Mouse (Mus musculus): Measurements from ENCODE around the gene Arnt2.
A peak's percentile ranks its signal among the peaks of the same experiment; 100 is the strongest.

Gene Arnt2

DNA sequence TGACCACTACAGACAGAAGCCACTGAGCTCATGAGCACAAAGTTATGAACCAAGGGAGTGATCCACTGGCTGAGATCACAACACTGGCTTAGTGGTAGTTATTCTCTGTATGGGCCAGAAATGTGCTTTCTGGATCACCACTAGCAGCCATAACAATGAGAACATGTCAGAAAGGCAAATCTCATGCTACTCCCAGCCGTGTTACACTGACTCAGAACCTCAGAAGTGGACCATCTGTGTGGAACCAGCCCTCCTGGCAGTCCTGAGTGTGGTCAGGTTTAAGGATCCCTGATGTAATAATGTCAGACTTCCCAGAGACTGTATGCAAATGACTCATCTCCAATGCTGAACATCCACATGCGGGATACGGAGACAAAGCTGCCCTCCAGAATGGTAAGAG lies 13.4 kb downstream of the Arnt2 start:
- no peak for DNase-seq

GRCm38 (mm10) chr7:84387826-84388225 lies 22.1 kb downstream of the Arnt2 start:
- no peak for DNase-seq

DNA sequence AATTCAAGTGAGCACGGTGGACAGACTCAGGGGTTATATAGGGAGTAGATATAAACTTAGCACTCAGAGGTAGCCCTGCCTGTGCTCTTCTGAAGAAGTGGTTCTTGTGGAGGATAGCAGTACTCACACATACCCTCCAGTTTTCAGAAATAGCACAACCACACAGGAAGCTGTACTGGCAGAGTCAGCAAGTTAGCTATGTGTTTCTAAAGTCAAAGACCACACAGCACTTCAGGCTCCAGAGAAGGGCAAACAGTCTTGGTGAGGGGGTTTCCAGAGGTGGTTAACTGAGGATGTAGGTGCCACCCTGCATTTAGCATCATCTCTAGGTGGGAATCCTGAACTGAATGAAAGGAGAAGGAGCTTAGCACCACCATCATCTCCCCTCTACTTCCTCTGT lies 23.5 kb downstream of the Arnt2 start:
- no peak for DNase-seq

DNA sequence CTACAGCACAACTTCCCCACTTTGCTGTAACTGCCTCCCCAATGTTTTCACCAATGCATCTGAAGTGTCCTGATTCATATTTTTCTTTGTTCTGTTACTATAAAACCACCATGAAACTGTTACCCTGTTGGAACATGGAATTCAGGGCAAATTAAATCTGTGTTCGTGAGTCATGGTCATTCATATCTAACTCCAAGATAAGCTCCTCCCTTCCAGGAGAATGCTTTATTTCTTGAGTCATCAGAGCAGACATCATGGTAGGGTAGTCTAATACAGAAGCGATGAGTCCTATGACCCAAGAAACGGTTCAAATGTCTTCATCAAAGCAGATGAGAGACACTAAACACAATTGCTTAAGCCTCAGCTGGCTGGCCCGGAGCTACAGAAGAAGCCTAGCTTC lies 25.2 kb downstream of the Arnt2 start:
- no peak for DNase-seq

- DNase-seq, result no peak
These were observed 25.9 kb downstream of the Arnt2 start for GRCm38 (mm10) chr7:84384086-84384485.

DNA sequence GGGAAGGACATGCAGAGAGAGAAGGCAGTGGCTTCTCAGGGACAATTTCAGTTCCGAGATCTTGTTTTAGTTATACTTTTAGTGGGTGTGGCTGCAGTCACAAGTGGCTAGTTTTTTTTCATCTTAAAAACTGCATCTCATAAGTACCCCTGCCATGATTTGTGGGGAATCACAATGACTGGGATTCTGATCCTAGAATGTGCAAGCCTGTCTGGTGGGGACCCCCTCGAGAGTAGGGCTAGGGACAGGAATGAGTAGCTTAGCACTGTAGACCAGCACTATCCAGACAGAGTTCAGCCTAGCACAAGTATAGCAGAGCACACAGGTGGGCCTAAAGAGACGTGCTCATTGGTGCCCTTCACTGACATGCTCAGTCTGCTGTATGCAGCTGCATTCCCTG lies 27.6 kb downstream of the Arnt2 start:
- no peak for DNase-seq

- no peak for DNase-seq
These were observed 29.2 kb downstream of the Arnt2 start for GRCm38 (mm10) chr7:84380810-84381209.

DNA sequence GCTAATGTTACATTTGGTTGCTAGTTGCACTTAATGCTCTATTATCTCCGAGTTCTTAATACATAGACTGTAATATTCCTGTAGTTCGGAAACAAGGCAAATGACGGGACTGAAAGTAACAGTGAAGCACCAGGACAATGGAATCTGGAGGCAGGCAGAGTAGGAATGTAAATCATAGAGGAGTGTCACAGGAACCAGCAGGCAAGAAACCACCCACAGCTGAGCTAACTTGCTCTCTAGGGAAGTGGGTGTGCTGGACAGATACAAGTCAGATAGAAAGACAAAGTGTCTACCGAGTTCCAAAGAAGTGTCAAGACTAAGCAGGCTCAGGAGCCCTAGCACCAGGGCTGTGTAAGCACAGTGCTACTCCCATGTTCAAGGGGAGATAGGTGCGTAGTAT lies 32.6 kb downstream of the Arnt2 start:
- DNase-seq, result no peak

- no peak for DNase-seq
These were observed 36.3 kb downstream of the Arnt2 start for GRCm38 (mm10) chr7:84373691-84374090.

GRCm38 (mm10) chr7:84372871-84373270 lies 37.1 kb downstream of the Arnt2 start:
- no peak for DNase-seq

DNA sequence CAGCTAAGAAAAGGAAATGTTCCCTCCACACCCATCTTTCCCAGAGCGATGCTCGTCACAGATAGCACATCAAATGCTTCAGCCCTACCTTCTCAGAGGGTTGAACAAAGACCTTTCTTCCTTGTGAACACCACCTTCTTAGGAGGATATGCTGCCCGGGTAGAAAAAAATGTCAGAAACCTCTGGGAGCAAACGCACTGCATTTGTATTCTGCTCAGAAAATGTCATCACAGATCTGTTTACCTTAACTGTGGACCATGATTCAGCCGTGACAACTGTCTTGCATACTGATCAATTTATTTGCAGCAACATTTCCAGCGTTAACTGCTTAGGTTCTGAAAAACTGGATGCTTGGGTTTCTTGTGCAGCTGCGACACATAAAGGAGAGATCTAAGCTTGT lies 37.7 kb downstream of the Arnt2 start:
- DNase-seq, result no peak

DNA sequence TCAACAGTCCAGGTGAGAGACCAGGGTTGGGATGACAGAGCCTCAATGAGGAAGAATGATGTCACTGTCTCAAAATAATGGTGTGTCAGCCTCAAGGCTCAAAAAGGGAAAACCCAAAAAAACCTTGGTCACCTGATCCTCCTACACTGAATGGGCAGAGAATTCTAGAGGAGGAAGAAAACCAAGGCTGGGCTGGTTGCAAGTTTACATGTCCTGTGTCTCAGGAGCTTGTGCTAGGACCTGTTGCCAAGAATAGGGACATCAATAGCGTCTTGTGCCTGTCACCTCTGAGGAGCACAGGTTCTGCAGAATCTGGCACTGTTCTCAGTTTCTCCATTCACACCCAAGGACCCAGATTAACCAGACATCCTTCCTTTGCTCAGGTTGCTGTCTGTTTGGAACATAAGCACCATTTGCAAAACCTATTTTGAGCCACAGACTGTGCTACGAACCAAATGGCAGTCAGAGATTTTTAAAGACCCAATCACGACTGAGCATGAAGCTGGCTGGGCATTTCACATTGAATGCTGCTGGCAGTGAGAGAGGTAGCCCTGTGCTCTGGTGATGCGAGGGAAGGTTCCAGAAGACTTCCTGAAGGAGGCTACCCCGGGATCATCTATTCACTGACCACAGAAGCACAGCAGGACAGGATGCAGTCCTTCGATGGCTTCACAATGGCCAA lies 38.9 kb downstream of the Arnt2 start:
- DNase-seq, result no peak

DNA sequence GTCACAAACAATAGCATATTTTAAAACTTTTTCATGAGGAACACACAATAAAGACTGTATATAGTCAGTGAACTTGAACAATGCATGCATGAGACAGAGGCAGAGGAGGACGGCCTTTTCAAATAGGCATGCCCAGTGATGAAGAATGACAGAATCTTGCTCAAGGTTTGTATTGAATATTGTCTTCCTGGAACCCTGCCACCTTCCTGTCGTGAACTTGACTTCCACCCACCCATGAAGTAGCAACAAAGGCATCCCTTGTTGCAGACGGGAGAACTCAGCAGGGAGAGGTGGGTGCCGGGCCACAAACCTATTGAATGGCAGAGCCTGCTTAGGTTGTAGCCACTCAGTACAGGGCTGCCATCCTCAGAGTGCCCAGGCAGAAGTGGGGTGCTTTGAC lies 43.7 kb downstream of the Arnt2 start:
- DNase-seq, result no peak

DNA sequence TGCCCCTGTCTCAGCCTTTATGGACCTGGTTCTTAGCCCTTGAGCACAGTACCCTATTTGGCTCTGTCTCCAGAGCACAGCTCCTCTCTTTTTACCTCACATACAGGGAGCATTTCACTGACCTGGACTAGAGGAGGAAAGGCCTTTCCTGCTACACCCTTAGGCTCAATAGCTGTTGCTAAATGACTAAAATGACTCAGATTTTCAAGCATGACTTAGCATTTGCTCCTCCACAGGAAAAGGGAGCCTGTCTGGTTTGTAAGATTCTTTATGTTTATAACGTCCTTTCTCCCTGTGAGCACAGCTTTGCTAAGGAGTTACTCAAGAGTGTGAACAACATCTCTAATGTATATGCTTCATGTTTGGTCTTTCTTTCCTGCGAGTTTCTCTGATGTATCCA lies 47.3 kb downstream of the Arnt2 start:
- DNase-seq, result no peak

- DNase-seq, result no peak
These were observed 48.8 kb downstream of the Arnt2 start for GRCm38 (mm10) chr7:84361086-84361684.

DNA sequence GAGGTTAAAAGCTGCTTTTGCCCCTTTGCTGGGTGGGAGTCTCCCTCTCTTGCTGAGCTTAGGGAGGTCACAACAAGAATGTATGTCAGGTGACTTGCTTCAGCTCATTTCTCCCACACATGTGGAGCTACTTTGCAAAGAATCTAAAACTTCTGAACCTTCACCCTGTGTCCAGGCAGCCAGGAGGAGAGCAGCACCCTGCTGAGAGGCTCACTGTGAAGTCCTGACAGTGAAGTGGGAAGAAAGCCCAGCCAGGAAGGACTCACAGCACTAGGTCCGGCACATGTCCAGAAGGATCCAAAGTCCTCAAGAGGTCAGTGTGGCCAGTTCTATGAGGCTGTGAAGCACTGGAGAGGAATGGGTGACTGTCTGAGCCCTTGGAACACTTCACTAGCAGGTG lies 51.5 kb downstream of the Arnt2 start:
- DNase-seq, result no peak

DNA sequence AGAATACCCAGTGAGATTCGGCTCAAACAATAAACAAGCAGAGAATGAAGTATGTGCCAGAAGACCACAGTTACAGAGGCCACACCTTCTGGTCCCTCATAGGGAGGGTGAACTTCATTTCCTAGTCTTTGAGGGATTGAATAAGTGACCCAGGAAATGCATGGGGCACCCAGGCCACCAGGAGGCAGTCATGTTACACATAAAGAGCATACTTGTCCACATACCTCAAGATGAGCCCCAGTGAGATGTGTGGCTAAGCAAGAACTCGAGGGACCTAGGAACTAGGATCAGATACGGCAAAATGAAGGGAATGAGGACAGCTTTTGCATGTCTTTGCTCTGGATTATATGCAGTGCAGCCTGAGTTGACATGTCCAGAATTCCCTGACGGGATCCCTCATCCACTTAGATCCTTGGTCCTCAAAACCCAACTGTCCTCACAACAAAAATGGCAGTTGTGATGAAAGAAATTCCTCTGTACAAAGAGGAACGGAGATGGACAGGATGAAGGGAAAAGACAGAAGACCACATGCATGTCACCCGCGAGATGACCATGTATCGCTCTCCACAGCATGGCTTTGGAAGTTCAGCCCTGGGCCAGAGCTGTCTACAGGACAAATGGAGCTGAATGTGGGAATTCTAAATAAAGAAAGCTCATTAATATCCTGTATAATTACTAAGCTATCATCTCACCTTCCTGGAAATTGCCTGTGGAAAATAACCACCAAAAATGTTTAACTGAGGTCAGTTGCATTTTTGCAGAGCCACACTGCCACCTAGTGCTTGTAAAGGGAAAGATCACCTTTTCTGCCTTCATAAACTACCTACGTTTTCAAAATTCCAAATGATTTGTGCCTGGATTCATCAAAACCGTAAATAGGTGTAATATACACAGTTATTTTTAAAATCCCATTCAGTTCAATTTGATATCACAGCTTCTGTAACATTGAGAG lies 54.1 kb downstream of the Arnt2 start:
- peak in 1 of 2 experiments; percentile 4 for DNase-seq

- DNase-seq, result no peak
These were observed 55.1 kb downstream of the Arnt2 start for GRCm38 (mm10) chr7:84354890-84355289.

DNA sequence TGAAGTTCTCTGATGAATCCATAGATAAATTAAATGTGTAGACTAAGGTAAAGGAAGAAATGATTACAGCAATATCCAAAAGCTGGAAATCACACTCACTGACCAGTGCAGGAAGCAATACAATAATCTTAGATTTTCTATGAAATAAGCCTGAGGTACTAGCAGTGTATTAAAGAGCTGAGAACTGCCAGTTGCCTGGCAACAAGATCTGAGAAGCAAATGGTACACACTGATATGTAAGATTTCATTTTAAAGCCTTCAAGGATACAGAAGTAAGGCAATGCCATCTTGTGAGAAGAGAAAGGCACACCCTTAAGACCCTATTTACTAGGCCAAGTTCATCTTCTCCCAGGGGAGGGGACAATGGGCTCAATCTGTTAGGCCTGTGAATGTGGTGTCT lies 59.4 kb downstream of the Arnt2 start:
- DNase-seq, result no peak

DNA sequence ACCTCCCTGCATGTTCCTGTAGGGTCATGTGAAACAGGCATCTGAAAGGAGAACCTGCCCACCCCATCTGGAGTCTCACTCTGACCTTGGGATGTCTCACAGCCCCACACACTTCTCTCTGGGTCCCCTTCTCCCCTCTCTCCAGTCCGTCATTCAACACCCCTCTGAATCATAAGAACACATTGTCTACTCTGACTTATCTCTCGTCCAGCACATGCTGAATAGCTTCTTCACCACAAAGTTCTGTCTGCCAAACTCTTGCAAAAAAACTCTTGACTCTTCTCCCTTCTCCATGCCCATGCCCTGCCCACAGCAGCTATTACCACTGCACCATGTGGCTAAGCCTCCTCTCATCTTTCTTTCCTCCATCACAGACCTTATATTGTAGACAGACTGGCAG lies 60.0 kb downstream of the Arnt2 start:
- DNase-seq, result no peak

- DNase-seq, result no peak
These were observed 61.6 kb downstream of the Arnt2 start for GRCm38 (mm10) chr7:84348145-84348911.

DNA sequence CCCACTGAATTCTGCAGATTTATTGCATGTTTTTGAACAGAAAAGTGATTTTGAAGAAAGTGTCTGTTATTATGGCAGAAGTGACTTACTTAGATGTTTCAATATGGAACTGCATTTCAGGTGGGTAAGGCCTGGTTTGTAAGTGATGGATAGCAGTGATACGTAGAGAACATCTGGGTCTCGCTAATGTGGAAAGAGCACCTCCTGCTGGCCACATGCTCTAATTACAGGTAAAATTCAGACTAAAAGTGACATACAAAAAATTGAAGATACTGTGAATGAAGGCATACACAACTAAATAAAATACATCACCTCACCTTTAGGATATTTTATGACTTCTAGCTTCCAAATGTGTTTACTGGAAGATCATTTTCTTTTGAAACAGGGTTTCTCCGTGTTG lies 66.8 kb downstream of the Arnt2 start:
- DNase-seq, result no peak

DNA sequence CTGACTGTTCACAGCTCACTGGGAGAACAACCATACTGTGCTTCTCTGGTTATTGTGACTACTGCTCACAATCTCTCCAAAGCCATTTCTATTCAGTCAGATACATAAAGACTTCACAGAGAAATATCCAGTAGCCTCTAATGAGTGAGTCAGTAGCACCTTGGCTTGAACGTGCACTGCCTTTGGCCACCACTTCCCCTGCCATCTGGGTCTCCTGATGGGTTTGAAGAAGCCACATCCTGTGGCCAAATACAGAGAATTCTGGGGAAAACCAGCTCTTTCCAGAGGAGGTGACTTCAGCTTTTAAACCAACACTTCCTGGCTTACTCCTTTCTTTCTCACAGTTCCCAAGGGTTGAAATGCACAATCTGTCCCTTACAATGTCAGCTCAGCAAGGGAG lies 69.0 kb downstream of the Arnt2 start:
- no peak for DNase-seq
